Mouse (Mus musculus): ENCODE data around the gene Tax1bp3. TPM values are rescaled to one million over a fixed set of nuclear protein-coding genes. Genes with fewer than 3 reads are reported as not detected.

The Tax1bp3 gene
- polyA plus RNA-seq, 1 experiment = 13.3 TPM

- H3K4me1 ChIP-seq (ENCODE audit: control insufficient read depth, insufficient read depth, low read length) = peaks cover 1% of the 10 kb centered on the region; the same call in 1 of the 2 replicates
- TF ChIP-seq POLR2A (IDR thresholded peaks at IDR 0.05; ENCODE audit: extremely low read depth, insufficient read depth, low read length) (no peak), CTCF (IDR thresholded peaks at IDR 0.05; ENCODE audit: extremely low read depth, insufficient read depth, low read length) (no peak)
- no peak overlapping the region for H3K4me3 ChIP-seq (ENCODE audit: insufficient read depth, low read length)
- no peak overlapping the region for H3K27ac ChIP-seq (ENCODE audit: insufficient read depth, low read length)
Observed at GRCm38 (mm10) chr11:73168576-73168975, 8.3 kb upstream of the Tax1bp3 start.

GRCm38 (mm10) chr11:73169231-73169630, 7.7 kb upstream of the Tax1bp3 start:
- TF ChIP-seq CTCF (IDR thresholded peaks at IDR 0.05; ENCODE audit: extremely low read depth, insufficient read depth, low read length) = peak; percentile 68
- TF ChIP-seq POLR2A (IDR thresholded peaks at IDR 0.05; ENCODE audit: extremely low read depth, insufficient read depth, low read length) = no peak
- Histone ChIP-seq H3K4me1 (ENCODE audit: control insufficient read depth, insufficient read depth, low read length) (peaks cover 1% of the 10 kb centered on the region; the same call in 1 of the 2 replicates), H3K27ac (ENCODE audit: insufficient read depth, low read length) (no peak overlapping the region), H3K4me3 (ENCODE audit: insufficient read depth, low read length) (no peak overlapping the region)

- H3K4me1 ChIP-seq (ENCODE audit: control insufficient read depth, insufficient read depth, low read length) = peaks cover 5% of the 10 kb centered on the region; the same call in 1 of the 2 replicates
- H3K27ac ChIP-seq (ENCODE audit: insufficient read depth, low read length) = no peak overlapping the region
- no peak for TF ChIP-seq CTCF (IDR thresholded peaks at IDR 0.05; ENCODE audit: extremely low read depth, insufficient read depth, low read length)
- no peak for TF ChIP-seq POLR2A (IDR thresholded peaks at IDR 0.05; ENCODE audit: extremely low read depth, insufficient read depth, low read length)
- H3K4me3 ChIP-seq (ENCODE audit: insufficient read depth, low read length) = no peak overlapping the region
Observed at GRCm38 (mm10) chr11:73172186-73172585, 4.7 kb upstream of the Tax1bp3 start.

- TF ChIP-seq POLR2A (IDR thresholded peaks at IDR 0.05; ENCODE audit: extremely low read depth, insufficient read depth, low read length) (no peak), CTCF (IDR thresholded peaks at IDR 0.05; ENCODE audit: extremely low read depth, insufficient read depth, low read length) (no peak)
- H3K4me3 ChIP-seq (ENCODE audit: insufficient read depth, low read length) = peak overlapping the region; percentile 84; the same call in 1 of the 2 replicates
- H3K27ac ChIP-seq (ENCODE audit: insufficient read depth, low read length) = no peak overlapping the region
- H3K4me1 ChIP-seq (ENCODE audit: control insufficient read depth, insufficient read depth, low read length) = peaks cover 5% of the 10 kb centered on the region; the same call in 1 of the 2 replicates
Observed at GRCm38 (mm10) chr11:73175612-73176011, 1.3 kb upstream of the Tax1bp3 start.

GRCm38 (mm10) chr11:73176186-73176585, 697 bp upstream of the Tax1bp3 start:
- 0 out of 2 replicates have a peak overlapping the region, but pooled peaks have one; percentile 53 for H3K27ac ChIP-seq (ENCODE audit: insufficient read depth, low read length)
- no peak for TF ChIP-seq CTCF (IDR thresholded peaks at IDR 0.05; ENCODE audit: extremely low read depth, insufficient read depth, low read length)
- no peak for TF ChIP-seq POLR2A (IDR thresholded peaks at IDR 0.05; ENCODE audit: extremely low read depth, insufficient read depth, low read length)
- peak overlapping the region; percentile 84 for H3K4me3 ChIP-seq (ENCODE audit: insufficient read depth, low read length)
- H3K4me1 ChIP-seq (ENCODE audit: control insufficient read depth, insufficient read depth, low read length) = peaks cover 5% of the 10 kb centered on the region; the same call in 1 of the 2 replicates

GRCm38 (mm10) chr11:73177509-73177875, 609 bp downstream of the Tax1bp3 start:
- Histone ChIP-seq H3K4me1 (ENCODE audit: control insufficient read depth, insufficient read depth, low read length) (peaks cover 4% of the 10 kb centered on the region; the same call in 1 of the 2 replicates), H3K4me3 (ENCODE audit: insufficient read depth, low read length) (peak overlapping the region; percentile 84), H3K27ac (ENCODE audit: insufficient read depth, low read length) (peak overlapping the region; percentile 89)
- no peak for TF ChIP-seq CTCF (IDR thresholded peaks at IDR 0.05; ENCODE audit: extremely low read depth, insufficient read depth, low read length)
- no peak for TF ChIP-seq POLR2A (IDR thresholded peaks at IDR 0.05; ENCODE audit: extremely low read depth, insufficient read depth, low read length)

GRCm38 (mm10) chr11:73177895-73178294, 1.0 kb downstream of the Tax1bp3 start:
- Histone ChIP-seq H3K4me3 (ENCODE audit: insufficient read depth, low read length) (peak overlapping the region; percentile 84), H3K27ac (ENCODE audit: insufficient read depth, low read length) (peak overlapping the region; percentile 89; the same call in 1 of the 2 replicates), H3K4me1 (ENCODE audit: control insufficient read depth, insufficient read depth, low read length) (peaks cover 4% of the 10 kb centered on the region; the same call in 1 of the 2 replicates)
- TF ChIP-seq POLR2A (IDR thresholded peaks at IDR 0.05; ENCODE audit: extremely low read depth, insufficient read depth, low read length) (no peak), CTCF (IDR thresholded peaks at IDR 0.05; ENCODE audit: extremely low read depth, insufficient read depth, low read length) (no peak)

- Histone ChIP-seq H3K4me1 (ENCODE audit: control insufficient read depth, insufficient read depth, low read length) (no peaks in the 10 kb centered on the region), H3K4me3 (ENCODE audit: insufficient read depth, low read length) (no peak overlapping the region), H3K27ac (ENCODE audit: insufficient read depth, low read length) (no peak overlapping the region)
- TF ChIP-seq CTCF (IDR thresholded peaks at IDR 0.05; ENCODE audit: extremely low read depth, insufficient read depth, low read length) (no peak), POLR2A (IDR thresholded peaks at IDR 0.05; ENCODE audit: extremely low read depth, insufficient read depth, low read length) (no peak)
Observed at GRCm38 (mm10) chr11:73185872-73186615, 9.2 kb downstream of the Tax1bp3 start.

- Histone ChIP-seq H3K27ac (ENCODE audit: insufficient read depth, low read length) (no peak overlapping the region), H3K4me1 (ENCODE audit: control insufficient read depth, insufficient read depth, low read length) (no peaks in the 10 kb centered on the region), H3K4me3 (ENCODE audit: insufficient read depth, low read length) (no peak overlapping the region)
- no peak for TF ChIP-seq POLR2A (IDR thresholded peaks at IDR 0.05; ENCODE audit: extremely low read depth, insufficient read depth, low read length)
- TF ChIP-seq CTCF (IDR thresholded peaks at IDR 0.05; ENCODE audit: extremely low read depth, insufficient read depth, low read length) = no peak
Observed at GRCm38 (mm10) chr11:73187231-73187630, 10.3 kb downstream of the Tax1bp3 start.

- Histone ChIP-seq H3K4me1 (ENCODE audit: control insufficient read depth, insufficient read depth, low read length) (peaks cover 2% of the 10 kb centered on the region; the same call in 1 of the 2 replicates), H3K27ac (ENCODE audit: insufficient read depth, low read length) (no peak overlapping the region), H3K4me3 (ENCODE audit: insufficient read depth, low read length) (no peak overlapping the region)
- TF ChIP-seq CTCF (IDR thresholded peaks at IDR 0.05; ENCODE audit: extremely low read depth, insufficient read depth, low read length) = no peak
- TF ChIP-seq POLR2A (IDR thresholded peaks at IDR 0.05; ENCODE audit: extremely low read depth, insufficient read depth, low read length) = no peak
Observed at GRCm38 (mm10) chr11:73193047-73193446, 16.2 kb downstream of the Tax1bp3 start.

All from cortical plate, adult 2 months (tissue).